Mouse (Mus musculus) Patski (cell line): ENCODE data around the gene Angptl7. TPM values are rescaled to one million over a fixed set of nuclear protein-coding genes. Genes with fewer than 3 reads are reported as not detected.

Experiments
- ATAC-seq: fragments of 100-300 bp; one replicate; pipeline ENCODE4 v1.8.0; 2021
- CTCF ChIA-PET: fragments of 350-600 bp; sonication (Branson Sonifier 250); formaldehyde crosslinking; loops from one replicate; lab custom pipeline; 2022; ENCODE audit warnings: inconsistent platforms; lab: Charles Lee
- POLR2A ChIA-PET: fragments of 350-600 bp; sonication (Branson Sonifier 250); formaldehyde crosslinking; loops from one replicate; lab custom pipeline; 2022; ENCODE audit warnings: antibody characterized with exemption, inconsistent platforms; lab: Charles Lee
- DNase-seq: peaks from one replicate; pipeline ENCODE4 v3.0.0-alpha.2; 2011; ENCODE audit warnings: low read depth, low spot score
- H3K27me3 ChIP-seq: fragments of 371-371 bp; one replicate; pipeline ENCODE4 v1.5.1; 2021
- CTCF ChIP-seq: fragments of 100-300 bp; IDR thresholded peaks from one replicate; pipeline ENCODE4 v1.5.1; 2021
- in situ Hi-C: fragments of 300-500 bp; cut with MboI; formaldehyde crosslinking; loops from 3 replicates; pipeline ENCODE4 v1.11.1; 2018; ENCODE audit warnings: low pct_unique_long_range_greater_than_20kb, mixed read lengths
- polyA plus RNA-seq: library from polyadenylated mRNA; unstranded; gene quantifications from one replicate; pipeline ENCODE4 v1.2.3, GENCODE M21; 2021

Gene Angptl7
- polyA plus RNA-seq, 1 experiment from 2014 or later: 0.13 TPM

DNA sequence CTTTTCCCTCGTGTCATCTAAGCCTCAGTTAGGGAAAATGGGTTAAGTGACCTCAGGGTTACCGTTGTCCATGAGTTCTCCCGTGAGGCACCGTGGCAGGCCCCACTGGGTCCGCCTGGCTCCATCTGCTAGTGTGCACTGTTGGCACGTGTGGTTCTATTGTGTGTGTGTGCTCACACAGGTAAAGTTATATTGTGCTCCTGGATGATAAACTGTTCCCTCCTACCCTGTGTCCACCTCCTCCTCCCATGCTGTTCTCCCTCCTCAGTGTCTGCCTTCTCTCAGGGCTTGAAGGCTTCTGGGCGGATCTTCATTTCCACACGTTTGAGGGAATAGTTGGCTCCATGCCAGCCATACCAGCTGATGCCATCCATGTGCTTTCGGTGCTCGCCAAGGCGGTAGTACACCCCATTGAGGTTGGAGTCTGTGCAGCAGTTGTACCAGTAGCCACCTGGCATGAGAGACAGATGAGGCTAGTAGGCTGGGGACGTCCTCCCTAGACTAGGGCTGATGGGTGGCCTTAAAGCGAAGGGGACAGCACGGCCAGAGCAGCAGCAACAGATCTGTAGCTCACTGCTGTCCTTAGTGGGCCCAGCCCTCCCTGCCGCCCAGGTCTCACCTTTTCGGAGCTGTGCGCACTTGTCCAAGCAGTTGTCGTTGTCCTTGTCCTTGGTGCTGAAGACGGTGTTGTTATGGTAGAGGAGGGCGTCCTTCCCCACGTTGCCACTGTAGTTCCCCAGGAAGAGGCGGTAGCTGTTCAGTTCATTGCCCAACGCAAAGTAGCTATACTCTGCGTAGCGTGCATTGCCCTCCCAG is 4.2 kb downstream of the Angptl7 start:
- CTCF ChIA-PET: interaction anchor here (1.8 to 1.9 kb wide), 2 partner anchors 8 to 12 kb away, joined by 4 to 6 read pairs; no protein-coding TSS in a partner anchor

DNA sequence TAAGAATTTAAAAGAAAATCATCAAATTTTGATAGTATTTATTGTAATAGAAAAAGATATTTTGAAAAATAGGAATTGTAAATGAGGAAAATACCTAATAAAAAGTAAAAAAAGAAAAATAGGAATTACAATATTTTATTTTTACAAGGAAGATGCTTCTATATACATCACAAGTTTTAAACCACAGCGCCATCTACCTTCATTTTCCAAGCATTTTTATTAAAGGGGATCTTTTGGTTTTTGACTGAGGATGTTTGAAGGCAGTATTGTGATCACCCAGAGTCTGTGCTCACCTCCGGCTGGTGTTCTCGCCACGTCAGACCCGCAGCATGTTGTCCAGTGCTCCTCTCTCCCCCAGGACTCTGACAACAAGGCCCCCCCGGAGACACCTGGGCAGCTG is 5.1 kb downstream of the Angptl7 start:
- CTCF ChIA-PET: interaction anchor here (1.8 kb wide), 1 partner anchor 13 kb away, joined by 6 read pairs; no protein-coding TSS in a partner anchor
- TF ChIP-seq CTCF: no peak
- H3K27me3 ChIP-seq: no peaks in the 10 kb centered on the region
- POLR2A ChIA-PET: no interaction called here
- no peak for DNase-seq
- ATAC-seq: no peak
- in situ Hi-C loops: no loop called here

More for the DNA sequence above, 4.2 kb downstream of the Angptl7 start:
- in situ Hi-C loops: no loop called here
- DNase-seq: no peak
- TF ChIP-seq CTCF: no peak
- POLR2A ChIA-PET: no interaction called here
- H3K27me3 ChIP-seq: no peaks in the 10 kb centered on the region
- no peak for ATAC-seq

DNA sequence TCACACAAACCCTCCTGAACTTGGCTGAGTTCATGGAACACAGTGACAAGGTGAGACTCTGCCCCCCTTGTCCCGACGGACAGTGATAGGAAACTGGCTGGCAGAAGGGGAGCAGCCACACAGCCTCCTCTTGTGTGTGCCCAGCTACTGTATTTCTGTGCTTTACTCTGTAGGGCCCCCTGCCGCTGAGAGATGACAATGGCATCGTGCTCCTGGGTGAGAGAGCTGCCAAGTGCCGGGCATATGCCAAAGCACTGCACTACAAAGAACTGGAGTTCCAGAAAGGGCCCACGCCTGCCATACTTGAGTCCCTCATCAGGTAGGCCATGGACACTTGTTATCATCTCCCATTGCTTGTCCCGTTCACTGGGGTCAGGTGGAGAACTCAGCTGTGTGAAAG is 8.8 kb downstream of the Angptl7 start:
- ChIA-PET POLR2A (no interaction called here), CTCF (no interaction called here)
- no peak for DNase-seq
- TF ChIP-seq CTCF: no peak
- no peak for ATAC-seq
- H3K27me3 ChIP-seq: no peaks in the 10 kb centered on the region
- in situ Hi-C loops: no loop called here

DNA sequence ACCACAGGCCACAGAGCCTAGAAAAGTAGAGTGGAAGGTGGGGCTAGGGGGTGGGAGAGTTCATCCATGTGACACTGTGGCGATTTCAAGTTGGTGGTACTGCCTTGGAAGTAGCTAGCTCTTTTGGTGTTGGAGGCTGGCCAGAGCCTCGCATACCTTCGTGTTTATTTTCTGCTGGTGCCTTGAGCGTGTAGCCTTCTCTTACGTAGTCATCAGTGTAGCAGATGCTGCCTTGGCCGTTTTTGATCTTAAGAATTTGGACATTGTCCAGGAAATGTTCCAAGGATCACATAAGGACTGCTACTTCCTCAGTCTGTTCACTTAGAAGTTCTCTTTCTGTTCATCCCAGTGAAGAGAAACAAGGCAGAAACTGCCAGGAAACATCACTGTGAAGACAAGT is 9.8 kb downstream of the Angptl7 start:
- DNase-seq: no peak
- CTCF ChIA-PET: interaction anchor here (2.3 kb wide), 1 partner anchor 11 kb away, joined by 6 read pairs; no protein-coding TSS in a partner anchor
- no peaks in the 10 kb centered on the region for H3K27me3 ChIP-seq
- no peak for ATAC-seq
- TF ChIP-seq CTCF: no peak
- POLR2A ChIA-PET: interaction anchor here (1.4 kb wide), 1 partner anchor 19 kb away, joined by 4 read pairs; no protein-coding TSS in a partner anchor
- in situ Hi-C loops: no loop called here

- in situ Hi-C loops: no loop called here
- ChIA-PET CTCF (interaction anchor here (0.7 to 2.3 kb wide), 5 partner anchors 9 to 22 kb away, joined by 3 to 6 read pairs (median 4); no protein-coding TSS in a partner anchor), POLR2A (interaction anchor here (1.6 kb wide), 1 partner anchor 22 kb away, joined by 4 read pairs; no protein-coding TSS in a partner anchor)
- no peak for TF ChIP-seq CTCF
- no peaks in the 10 kb centered on the region for H3K27me3 ChIP-seq
- no peak for DNase-seq
- ATAC-seq: no peak
Observed at GRCm38 (mm10) chr4:148487841-148488240, 12.4 kb downstream of the Angptl7 start.

DNA sequence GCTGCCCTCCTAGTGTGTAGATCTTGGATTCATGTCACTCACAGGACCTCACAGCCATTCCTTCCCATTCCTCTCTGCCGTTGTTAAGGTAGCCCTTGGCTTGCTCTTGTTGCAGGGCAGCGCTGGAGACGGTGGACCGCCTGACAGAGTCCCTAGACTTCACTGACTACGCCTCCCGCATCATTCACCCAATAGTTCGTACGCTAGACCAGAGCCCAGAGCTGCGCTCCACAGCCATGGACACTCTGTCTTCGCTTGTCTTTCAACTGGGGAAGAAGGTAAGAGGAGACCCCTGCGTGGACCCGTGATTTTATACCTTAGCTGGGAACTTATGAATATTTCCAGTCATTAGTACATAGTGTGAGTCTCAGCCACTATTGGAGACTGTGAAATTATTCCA is 15.7 kb downstream of the Angptl7 start:
- in situ Hi-C loops: no loop called here
- no peak for ATAC-seq

DNA sequence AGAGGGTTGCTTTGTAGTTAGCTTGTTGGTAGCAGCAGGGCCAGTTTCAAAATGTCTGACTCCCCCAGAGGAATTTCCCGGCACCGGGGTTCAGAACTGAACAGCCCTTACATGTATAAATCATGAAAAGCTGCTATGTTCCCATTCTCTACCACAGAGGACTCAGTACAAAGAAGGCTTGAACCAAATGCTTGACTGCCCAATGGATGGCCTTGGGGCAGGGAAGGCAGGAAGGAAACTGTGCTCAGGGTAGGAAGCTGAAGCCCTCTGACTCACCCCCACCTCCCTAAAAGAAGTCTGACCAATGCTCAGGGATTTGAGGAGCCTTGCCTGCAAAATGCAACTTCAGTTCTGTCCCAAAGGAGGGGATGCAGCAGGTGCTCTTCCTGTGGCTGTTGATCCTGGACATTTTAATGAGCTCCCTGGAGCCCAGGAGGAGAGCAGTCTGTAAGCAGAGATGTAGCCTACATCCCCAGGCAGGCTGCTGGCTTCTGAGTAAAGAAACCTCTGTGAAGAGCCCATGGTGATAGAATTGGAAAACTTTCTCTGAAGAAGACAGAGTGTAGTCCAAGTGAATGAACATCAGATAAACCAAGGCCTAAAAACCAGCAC is 18.6 kb downstream of the Angptl7 start:
- CTCF ChIA-PET: interaction anchor here (0.9 to 1.0 kb wide), 2 partner anchors 11 to 13 kb away, joined by 3 to 4 read pairs; no protein-coding TSS in a partner anchor
- no peak for TF ChIP-seq CTCF
- ATAC-seq (no peak), DNase-seq (no peak)
- H3K27me3 ChIP-seq: no peaks in the 10 kb centered on the region
- in situ Hi-C loops: no loop called here
- POLR2A ChIA-PET: no interaction called here

More for the DNA sequence above, 15.7 kb downstream of the Angptl7 start:
- CTCF ChIA-PET: no interaction called here
- POLR2A ChIA-PET: no interaction called here
- H3K27me3 ChIP-seq: no peaks in the 10 kb centered on the region
- no peak for TF ChIP-seq CTCF
- DNase-seq: no peak

DNA sequence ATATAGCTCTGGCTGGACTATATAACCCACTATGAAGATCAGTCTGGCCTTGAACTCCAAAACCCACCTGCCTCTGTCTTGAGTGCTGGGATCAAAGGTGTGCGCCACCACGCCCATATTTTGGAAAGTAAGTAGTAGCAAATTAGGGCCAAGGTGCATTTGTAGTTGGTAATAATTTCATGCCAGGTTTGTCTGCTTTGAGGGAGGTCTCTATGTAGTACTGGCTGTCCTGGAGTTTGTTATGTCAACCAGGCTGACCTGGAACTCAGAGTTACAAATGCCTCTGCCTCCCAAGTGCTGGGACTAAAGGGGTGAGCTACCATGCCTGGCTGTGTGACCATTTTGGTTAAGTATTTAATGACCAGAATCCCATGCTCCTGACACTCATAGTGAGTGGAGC is 20.0 kb downstream of the Angptl7 start:
- H3K27me3 ChIP-seq: no peaks in the 10 kb centered on the region
- ChIA-PET POLR2A (no interaction called here), CTCF (interaction anchor here (1.2 kb wide), 1 partner anchor 18 kb away, joined by 3 read pairs; no protein-coding TSS in a partner anchor)
- DNase-seq: no peak
- no peak for ATAC-seq
- TF ChIP-seq CTCF: no peak
- in situ Hi-C loops: no loop called here

GRCm38 (mm10) chr4:148473496-148473895 is 26.8 kb downstream of the Angptl7 start:
- ATAC-seq (no peak), DNase-seq (no peak)
- in situ Hi-C loops: no loop called here
- POLR2A ChIA-PET: no interaction called here
- no peak for TF ChIP-seq CTCF
- H3K27me3 ChIP-seq: no peaks in the 10 kb centered on the region
- CTCF ChIA-PET: interaction anchor here (1.3 kb wide), 1 partner anchor 10 kb away, joined by 3 read pairs; no protein-coding TSS in a partner anchor

DNA sequence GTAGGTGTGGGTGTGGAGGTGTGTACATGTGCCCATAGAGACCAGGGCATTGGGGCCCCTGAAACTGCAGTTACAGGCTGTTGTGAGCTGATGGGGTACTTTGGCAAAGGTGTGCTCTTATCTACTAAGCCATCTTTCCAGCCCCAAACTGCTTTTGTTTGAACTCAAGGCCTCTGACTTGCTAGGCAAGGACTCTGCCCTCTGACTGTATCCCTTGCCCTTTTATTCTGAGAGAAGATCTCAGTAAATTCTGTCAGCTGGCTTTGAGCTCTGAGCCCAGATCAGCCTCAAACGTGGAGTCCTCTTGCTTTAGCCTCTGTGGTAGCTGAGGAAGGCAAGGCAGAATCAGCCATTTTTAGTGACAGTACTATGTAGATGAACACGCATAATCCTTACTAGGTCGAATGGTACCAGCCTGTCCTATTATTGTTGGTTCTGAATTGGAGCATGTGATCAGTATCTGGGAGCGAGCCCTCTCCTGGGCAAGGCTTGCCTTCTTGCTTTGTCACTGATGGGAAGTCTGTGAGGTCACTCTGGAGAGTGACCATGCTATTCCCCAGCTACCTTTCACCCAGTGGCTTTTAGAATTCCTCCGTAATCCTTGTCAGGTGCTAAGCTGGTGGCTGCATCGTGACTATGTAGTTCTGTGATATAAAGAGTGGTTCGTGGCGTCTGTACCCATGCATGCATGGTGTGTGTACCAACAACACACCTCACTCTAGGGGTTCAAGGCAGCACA is 27.7 kb downstream of the Angptl7 start:
- TF ChIP-seq CTCF: no peak
- DNase-seq (no peak), ATAC-seq (no peak)
- CTCF ChIA-PET: interaction anchor here (1.3 kb wide), 1 partner anchor 9 kb away, joined by 3 read pairs; no protein-coding TSS in a partner anchor
- POLR2A ChIA-PET: no interaction called here
- in situ Hi-C loops: no loop called here
- H3K27me3 ChIP-seq: no peaks in the 10 kb centered on the region
